Mouse (Mus musculus): Measurements from ENCODE around the gene Arsg. TPM values are rescaled to one million over a fixed set of nuclear protein-coding genes. Genes with fewer than 3 reads are reported as not detected.
"Not testable (repeated sequence)": the region's sequence is repeated elsewhere in the genome, so short reads cannot be mapped to it uniquely, and the experiment has no call there.

Gene Arsg
- polyA plus RNA-seq, 1 experiment: not detected

DNA sequence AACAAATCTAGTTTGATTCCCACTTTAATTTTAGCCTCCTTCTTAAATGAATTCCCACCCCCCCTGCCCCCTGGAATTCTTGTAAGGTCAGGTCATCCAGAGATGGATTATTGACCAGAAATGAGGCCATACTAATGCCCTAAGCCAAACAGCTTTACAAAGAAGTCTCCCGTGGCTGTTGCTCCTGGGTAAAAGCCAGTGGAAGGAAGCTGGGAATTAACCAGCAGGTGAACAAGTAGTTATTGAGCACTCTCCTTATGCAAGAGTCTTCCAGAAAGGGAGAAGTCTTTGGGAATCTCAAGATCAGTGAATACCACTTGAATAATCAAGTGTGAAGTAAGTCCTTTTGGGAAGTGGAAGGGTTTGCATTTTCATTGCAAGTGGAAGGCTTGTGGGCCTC is 13.9 kb downstream of the Arsg start:
- 50% methylated on average over 1 of the region's 1 CpGs for WGBS
- Histone ChIP-seq H3K4me3 (ENCODE audit: insufficient read depth, low read depth, low read length) (no peak overlapping the region), H3K4me1 (ENCODE audit: control insufficient read depth, insufficient read depth, low read length) (no peaks in the 10 kb centered on the region), H3K27ac (ENCODE audit: insufficient read depth, low read depth, low read length) (no peak overlapping the region)
- TF ChIP-seq POLR2A (IDR thresholded peaks at IDR 0.05; ENCODE audit: insufficient read depth, low read depth, low read length) (no peak), CTCF (IDR thresholded peaks at IDR 0.05; ENCODE audit: insufficient read depth, low read depth, low read length) (no peak)

DNA sequence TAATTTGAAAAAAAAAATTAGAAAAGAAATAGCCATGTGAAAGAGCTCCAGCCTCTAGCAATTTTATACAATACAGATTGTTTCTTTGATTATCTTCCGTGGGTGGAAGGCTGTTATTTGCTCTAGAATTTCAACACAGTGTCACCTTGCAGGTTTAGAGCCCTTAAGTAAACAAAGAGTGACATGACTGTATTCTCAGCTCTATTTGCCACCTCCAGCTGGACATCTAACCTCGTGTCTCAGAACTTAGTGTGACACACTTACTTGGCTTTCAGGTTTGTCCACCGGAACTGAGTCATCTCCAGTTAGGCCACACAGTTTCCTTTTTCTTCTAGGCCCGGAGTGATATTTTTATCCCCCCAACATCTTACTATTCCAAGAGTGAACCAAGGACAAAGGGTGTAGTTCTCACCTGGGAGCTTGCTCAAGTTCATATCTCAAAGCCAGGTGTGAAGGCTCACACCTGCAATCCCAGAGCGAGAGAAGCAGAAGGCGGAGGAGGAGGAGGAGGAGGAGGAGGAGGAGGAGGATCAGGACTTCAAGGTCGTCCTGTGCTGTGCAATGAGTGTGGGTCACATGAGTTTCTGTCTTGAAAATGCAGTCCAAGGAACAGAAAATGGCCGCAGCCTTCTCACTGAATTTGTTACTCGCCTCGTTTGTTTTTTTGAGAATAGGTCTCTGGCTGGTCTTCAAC is 15.0 kb downstream of the Arsg start:
- H3K4me3 ChIP-seq (ENCODE audit: insufficient read depth, low read depth, low read length): no peak overlapping the region
- TF ChIP-seq POLR2A (IDR thresholded peaks at IDR 0.05; ENCODE audit: insufficient read depth, low read depth, low read length): no peak
- TF ChIP-seq CTCF (IDR thresholded peaks at IDR 0.05; ENCODE audit: insufficient read depth, low read depth, low read length): no peak
- 83% methylated on average over 10 of the region's 10 CpGs for WGBS

DNA sequence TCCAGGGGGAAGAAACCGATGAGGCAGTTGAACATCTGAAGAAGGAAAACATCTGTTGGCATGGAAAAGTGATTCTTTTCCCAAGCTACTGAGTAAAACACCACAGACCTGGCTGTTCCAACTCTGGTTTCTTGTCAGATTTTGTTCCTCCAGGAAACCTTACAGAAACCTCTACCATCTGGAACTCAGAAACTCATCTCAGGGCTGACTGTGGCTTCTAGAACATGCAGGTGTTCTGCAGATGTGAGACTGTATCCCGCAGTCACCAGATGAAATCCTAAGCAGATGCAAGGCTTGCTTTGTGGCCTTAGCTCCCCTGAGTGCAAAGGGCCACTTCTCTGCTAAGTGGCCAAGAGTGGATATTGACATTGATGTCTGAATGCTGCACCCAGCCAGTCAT is 16.6 kb downstream of the Arsg start:
- no peaks in the 10 kb centered on the region for H3K4me1 ChIP-seq (ENCODE audit: control insufficient read depth, insufficient read depth, low read length)
- 92% methylated on average over 2 of the region's 2 CpGs for WGBS
- no peak overlapping the region for H3K4me3 ChIP-seq (ENCODE audit: insufficient read depth, low read depth, low read length)
- TF ChIP-seq POLR2A (IDR thresholded peaks at IDR 0.05; ENCODE audit: insufficient read depth, low read depth, low read length) (no peak), CTCF (IDR thresholded peaks at IDR 0.05; ENCODE audit: insufficient read depth, low read depth, low read length) (no peak)
- no peak overlapping the region for H3K27ac ChIP-seq (ENCODE audit: insufficient read depth, low read depth, low read length)

More for the DNA sequence above, 15.0 kb downstream of the Arsg start:
- Histone ChIP-seq H3K4me1 (ENCODE audit: control insufficient read depth, insufficient read depth, low read length) (no peaks in the 10 kb centered on the region), H3K27ac (ENCODE audit: insufficient read depth, low read depth, low read length) (no peak overlapping the region)

DNA sequence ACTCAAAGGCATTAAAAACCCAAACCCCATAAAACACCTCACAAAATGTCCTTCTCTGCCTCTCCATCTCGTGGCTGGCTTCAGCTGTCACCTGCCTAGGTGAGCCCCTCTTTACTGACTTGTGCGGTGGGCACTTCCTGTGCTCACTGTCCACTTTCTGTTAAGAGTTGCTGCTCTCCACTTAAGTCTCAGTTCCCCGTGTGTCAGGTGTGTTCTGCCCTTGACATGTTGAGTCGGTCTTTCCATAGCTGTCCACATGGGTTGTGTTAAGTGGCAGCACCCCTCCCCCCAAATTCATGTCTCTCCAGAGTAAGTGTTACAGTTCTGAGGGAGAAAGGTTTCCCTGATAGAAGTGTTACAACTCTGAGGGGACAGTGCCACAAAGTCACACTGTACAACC is 18.7 kb downstream of the Arsg start:
- TF ChIP-seq CTCF (IDR thresholded peaks at IDR 0.05; ENCODE audit: insufficient read depth, low read depth, low read length) (no peak), POLR2A (IDR thresholded peaks at IDR 0.05; ENCODE audit: insufficient read depth, low read depth, low read length) (no peak)
- no peak overlapping the region for H3K27ac ChIP-seq (ENCODE audit: insufficient read depth, low read depth, low read length)
- no peak overlapping the region for H3K4me3 ChIP-seq (ENCODE audit: insufficient read depth, low read depth, low read length)
- no peaks in the 10 kb centered on the region for H3K4me1 ChIP-seq (ENCODE audit: control insufficient read depth, insufficient read depth, low read length)
- WGBS: 92% methylated on average over 4 of the region's 4 CpGs

DNA sequence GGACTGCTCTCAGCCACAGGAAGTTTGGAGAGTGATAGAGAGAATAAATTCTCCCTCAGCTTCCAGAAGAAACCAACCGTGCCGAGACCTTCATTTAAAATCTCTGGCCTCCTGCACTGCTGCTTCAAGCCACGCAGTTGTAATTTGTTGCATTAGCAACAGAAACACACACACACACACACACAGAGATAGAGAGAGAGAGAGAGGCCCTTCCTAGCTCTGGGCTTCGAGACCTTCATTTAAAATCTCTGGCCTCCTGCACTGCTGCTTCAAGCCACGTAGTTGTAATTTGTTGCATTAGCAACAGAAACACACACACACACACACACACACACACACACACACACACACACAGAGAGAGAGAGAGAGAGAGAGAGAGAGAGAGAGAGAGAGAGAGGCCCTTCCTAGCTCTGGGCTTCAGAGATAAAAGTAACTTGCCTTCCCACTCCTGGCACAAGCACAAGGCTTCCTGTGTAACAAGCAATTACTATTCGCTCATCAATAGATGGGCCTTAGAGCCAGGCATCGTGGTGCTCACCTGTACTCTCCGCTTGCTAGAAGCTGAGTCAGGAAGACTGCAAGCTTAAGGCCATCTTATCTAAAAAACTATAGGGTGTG is 19.8 kb downstream of the Arsg start:
- not testable (repeated sequence) for H3K4me1 ChIP-seq (ENCODE audit: control insufficient read depth, insufficient read depth, low read length); H3K27ac ChIP-seq (ENCODE audit: insufficient read depth, low read depth, low read length); H3K4me3 ChIP-seq (ENCODE audit: insufficient read depth, low read depth, low read length)
- 57% methylated on average over 8 of the region's 8 CpGs for WGBS

DNA sequence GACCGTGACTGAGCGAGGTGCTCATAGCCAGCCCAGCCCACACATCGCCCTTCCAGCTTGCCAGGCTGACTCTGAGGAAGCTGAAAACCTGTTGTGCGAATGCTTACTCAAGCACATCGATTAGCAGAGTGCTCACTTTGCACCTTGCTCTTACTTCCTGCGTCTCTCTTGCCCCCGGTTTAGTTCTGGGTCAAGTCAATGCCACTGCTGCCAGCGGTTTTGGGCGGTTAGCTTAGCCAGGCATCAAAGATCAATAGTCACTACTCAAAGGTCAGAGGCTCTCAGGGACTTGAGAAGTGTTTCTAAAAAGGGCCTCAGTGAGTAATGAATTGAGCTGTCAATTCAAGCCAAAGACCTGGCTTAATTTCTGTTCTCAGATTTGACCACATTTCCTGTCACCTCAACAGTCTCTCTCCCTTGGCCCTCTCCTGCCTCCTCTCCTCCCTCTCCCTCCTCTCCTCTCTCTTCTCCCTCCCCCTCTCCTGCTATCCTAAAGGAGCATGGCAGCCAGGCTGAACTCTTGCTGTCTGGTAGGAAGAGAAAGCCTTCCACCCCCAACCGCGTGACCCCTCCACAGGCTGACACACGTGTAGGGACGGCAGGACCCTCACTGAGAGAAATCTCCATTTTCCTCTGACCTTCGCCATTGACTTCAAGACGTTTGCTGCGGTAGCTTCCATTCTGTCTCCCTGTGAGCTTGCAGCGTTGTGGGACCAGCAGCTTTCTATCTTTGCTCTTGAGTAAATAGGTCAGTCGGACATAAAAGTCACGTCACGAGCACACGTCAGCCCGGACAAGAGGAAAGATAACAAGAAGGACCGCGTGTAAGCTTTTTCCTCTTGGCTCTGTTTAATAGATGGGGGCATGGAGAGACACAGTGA is 22.0 kb downstream of the Arsg start:
- WGBS: 88% methylated on average over 24 of the region's 24 CpGs
- Histone ChIP-seq H3K4me3 (ENCODE audit: insufficient read depth, low read depth, low read length) (no peak overlapping the region), H3K27ac (ENCODE audit: insufficient read depth, low read depth, low read length) (no peak overlapping the region), H3K4me1 (ENCODE audit: control insufficient read depth, insufficient read depth, low read length) (no peaks in the 10 kb centered on the region)
- TF ChIP-seq POLR2A (IDR thresholded peaks at IDR 0.05; ENCODE audit: insufficient read depth, low read depth, low read length): no peak
- TF ChIP-seq CTCF (IDR thresholded peaks at IDR 0.05; ENCODE audit: insufficient read depth, low read depth, low read length): no peak

DNA sequence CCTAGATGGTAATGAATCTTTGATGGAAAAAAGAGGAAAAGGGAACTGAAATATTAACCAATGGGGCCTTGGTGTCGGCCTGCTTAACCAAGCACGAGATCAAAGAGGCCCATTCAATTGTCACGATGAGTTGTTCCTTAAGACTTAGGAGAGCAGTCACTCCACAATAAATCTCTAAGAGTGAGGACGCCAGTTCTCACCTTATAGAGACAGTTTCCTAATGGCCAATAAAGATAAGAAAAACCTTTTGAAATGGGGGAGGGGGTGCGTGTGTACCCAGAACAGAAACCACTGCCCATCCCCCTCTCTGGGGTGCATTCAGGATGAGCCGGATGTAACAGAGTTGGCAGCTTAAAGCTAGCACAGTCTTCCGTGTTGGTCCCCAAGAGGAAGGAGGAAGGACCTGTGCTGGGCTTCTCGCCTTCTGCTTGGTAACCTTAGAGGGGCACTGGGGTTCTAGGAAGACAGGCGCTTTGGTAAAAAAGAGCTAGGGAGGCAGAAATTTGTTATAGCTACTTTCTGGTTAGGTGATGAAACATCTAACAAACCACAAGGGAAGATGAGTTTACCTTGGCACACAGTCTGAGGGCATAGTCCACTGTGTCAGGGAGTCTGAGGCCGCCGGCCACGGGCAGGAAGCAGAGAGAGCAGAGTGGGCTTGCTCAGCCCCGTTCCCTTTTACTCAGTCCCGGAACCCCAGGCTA is 22.7 kb downstream of the Arsg start:
- no peak overlapping the region for H3K27ac ChIP-seq (ENCODE audit: insufficient read depth, low read depth, low read length)
- 76% methylated on average over 14 of the region's 14 CpGs for WGBS
- TF ChIP-seq CTCF (IDR thresholded peaks at IDR 0.05; ENCODE audit: insufficient read depth, low read depth, low read length) (no peak), POLR2A (IDR thresholded peaks at IDR 0.05; ENCODE audit: insufficient read depth, low read depth, low read length) (no peak)
- no peaks in the 10 kb centered on the region for H3K4me1 ChIP-seq (ENCODE audit: control insufficient read depth, insufficient read depth, low read length)
- H3K4me3 ChIP-seq (ENCODE audit: insufficient read depth, low read depth, low read length): no peak overlapping the region

DNA sequence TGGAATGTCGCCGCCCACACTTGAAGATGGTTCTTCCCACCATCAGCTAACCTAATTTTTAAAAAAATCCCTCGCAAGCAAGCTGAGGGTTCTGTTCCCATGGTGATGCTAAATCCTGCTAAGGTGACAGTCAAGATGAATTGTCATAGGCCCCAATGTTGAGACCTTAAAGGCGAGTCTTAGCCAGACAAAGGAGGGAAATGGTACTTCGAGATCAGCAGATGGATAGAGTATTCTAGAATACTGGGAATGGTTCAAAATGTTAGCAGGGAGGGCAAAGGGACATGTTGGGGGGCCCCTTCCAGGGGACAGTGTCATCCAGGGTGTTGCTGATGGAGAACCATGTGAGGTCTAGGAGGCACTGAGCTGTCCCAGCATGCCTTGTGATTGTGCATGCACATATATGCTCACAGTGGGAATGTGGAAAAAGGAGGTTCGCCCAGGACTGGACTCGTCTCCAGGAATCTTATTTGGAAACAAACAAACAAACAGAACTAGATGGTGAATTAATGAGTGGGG is 23.4 kb downstream of the Arsg start:
- Histone ChIP-seq H3K27ac (ENCODE audit: insufficient read depth, low read depth, low read length) (no peak overlapping the region), H3K4me3 (ENCODE audit: insufficient read depth, low read depth, low read length) (no peak overlapping the region), H3K4me1 (ENCODE audit: control insufficient read depth, insufficient read depth, low read length) (no peaks in the 10 kb centered on the region)
- 77% methylated on average over 7 of the region's 7 CpGs for WGBS
- no peak for TF ChIP-seq CTCF (IDR thresholded peaks at IDR 0.05; ENCODE audit: insufficient read depth, low read depth, low read length)
- TF ChIP-seq POLR2A (IDR thresholded peaks at IDR 0.05; ENCODE audit: insufficient read depth, low read depth, low read length): no peak
